Mouse (Mus musculus) induced T-regulatory cell, adult 2 months (primary cell): ENCODE results near the gene Pabpc1l.

Experiments
- DNase-seq: peaks from one replicate; pipeline ENCODE4 v3.0.0-alpha.2; 2012; ENCODE audit warnings: low read depth

Pabpc1l gene

GRCm38 (mm10) chr2:164025150-164025549 lies at the start of gene Pabpc1l:
Gene Pabpc1l (plus strand): TSS chr2:164025450.
- DNase-seq: no peak

- no peak for DNase-seq
Observed at GRCm38 (mm10) chr2:163976448-163976847, 48.8 kb upstream of the Pabpc1l start.

GRCm38 (mm10) chr2:163987233-163987632 lies 38.0 kb upstream of the Pabpc1l start:
- DNase-seq: no peak

GRCm38 (mm10) chr2:163992871-163993270 lies 32.4 kb upstream of the Pabpc1l start:
- no peak for DNase-seq

- no peak for DNase-seq
Observed at GRCm38 (mm10) chr2:163994654-163994976, 30.6 kb upstream of the Pabpc1l start, which contains the start of gene Ywhab. Gene Ywhab (plus strand): TSS chr2:163994960.

GRCm38 (mm10) chr2:163994977-163995862 lies 30.0 kb upstream of the Pabpc1l start:
- peak; percentile 95 for DNase-seq

- no peak for DNase-seq
Observed at GRCm38 (mm10) chr2:163996275-163996674, 29.0 kb upstream of the Pabpc1l start.

- DNase-seq: no peak
Observed at GRCm38 (mm10) chr2:163996899-163997298, 28.4 kb upstream of the Pabpc1l start.

- no peak for DNase-seq
Observed at GRCm38 (mm10) chr2:163998981-163999380, 26.3 kb upstream of the Pabpc1l start.

- DNase-seq: no peak
Observed at GRCm38 (mm10) chr2:164002637-164003036, 22.6 kb upstream of the Pabpc1l start.

- no peak for DNase-seq
Observed at GRCm38 (mm10) chr2:164004503-164004902, 20.7 kb upstream of the Pabpc1l start.

GRCm38 (mm10) chr2:164006932-164007331 lies 18.3 kb upstream of the Pabpc1l start:
- peak; percentile 46 for DNase-seq

- DNase-seq: no peak
Observed at GRCm38 (mm10) chr2:164007547-164007946, 17.7 kb upstream of the Pabpc1l start.

GRCm38 (mm10) chr2:164007987-164008545 lies 17.2 kb upstream of the Pabpc1l start:
- DNase-seq: no peak

- DNase-seq: no peak
Observed at GRCm38 (mm10) chr2:164009227-164009626, 16.0 kb upstream of the Pabpc1l start.

GRCm38 (mm10) chr2:164010496-164010895 lies 14.8 kb upstream of the Pabpc1l start:
- no peak for DNase-seq

- DNase-seq: no peak
Observed at GRCm38 (mm10) chr2:164010944-164011343, 14.3 kb upstream of the Pabpc1l start.

GRCm38 (mm10) chr2:164015304-164015703 lies 9.9 kb upstream of the Pabpc1l start:
- DNase-seq: no peak

GRCm38 (mm10) chr2:164018910-164019309 lies 6.3 kb upstream of the Pabpc1l start:
- peak; percentile 17 for DNase-seq

GRCm38 (mm10) chr2:164019943-164020342 lies 5.3 kb upstream of the Pabpc1l start:
- DNase-seq: no peak

GRCm38 (mm10) chr2:164022104-164022503 lies 3.1 kb upstream of the Pabpc1l start:
- no peak for DNase-seq

GRCm38 (mm10) chr2:164031147-164031546 lies 5.9 kb downstream of the Pabpc1l start:
- no peak for DNase-seq

- no peak for DNase-seq
Observed at GRCm38 (mm10) chr2:164032973-164033372, 7.7 kb downstream of the Pabpc1l start.
